Mouse (Mus musculus) A20 (cell line): ENCODE measurements around the gene Clmn.

ENCODE experiments used
- DNase-seq: peaks from one replicate; pipeline ENCODE4 v3.0.0-alpha.2; 2011; ENCODE audit warnings: low read depth, low spot score

Clmn gene

DNA sequence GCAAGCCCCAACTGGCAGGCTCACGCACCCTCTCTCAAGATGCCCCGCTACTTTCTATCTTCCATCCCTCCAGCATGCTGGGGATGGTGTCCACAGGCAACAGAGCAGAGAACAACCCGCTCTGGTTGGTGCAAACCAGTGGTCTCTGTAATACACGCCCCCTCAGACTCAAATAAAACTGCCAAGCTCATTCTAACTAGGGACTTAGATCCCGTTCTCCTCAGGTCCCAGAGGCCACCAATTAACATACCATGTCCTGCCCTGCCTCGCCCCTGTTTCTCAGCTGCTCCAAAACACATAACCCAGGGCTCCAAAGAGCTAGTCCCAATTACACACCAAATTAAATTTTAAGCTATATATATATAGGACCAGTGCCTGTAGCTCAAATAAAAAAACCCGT, 50.6 kb downstream of the Clmn start:
- no peak for DNase-seq

DNA sequence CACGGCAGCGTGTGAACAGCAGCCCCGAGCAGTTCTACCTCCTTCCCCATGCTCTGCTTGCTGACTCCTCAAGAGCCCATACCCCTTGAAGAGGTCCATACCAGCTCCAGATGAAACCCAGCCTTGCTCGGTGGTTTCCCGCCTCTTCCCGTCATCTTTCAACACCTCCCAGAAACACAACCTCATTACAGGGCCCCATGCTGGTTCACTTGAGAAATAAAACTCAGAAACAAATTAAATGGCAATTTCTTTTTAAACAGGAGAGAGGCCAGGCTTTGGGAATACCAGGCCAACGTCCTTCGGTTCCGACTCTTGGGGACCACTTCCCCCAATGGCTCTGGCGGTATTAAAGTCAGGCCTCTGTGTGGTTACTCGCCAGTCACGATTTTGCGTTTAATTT, 51.1 kb downstream of the Clmn start:
- DNase-seq: no peak

DNA sequence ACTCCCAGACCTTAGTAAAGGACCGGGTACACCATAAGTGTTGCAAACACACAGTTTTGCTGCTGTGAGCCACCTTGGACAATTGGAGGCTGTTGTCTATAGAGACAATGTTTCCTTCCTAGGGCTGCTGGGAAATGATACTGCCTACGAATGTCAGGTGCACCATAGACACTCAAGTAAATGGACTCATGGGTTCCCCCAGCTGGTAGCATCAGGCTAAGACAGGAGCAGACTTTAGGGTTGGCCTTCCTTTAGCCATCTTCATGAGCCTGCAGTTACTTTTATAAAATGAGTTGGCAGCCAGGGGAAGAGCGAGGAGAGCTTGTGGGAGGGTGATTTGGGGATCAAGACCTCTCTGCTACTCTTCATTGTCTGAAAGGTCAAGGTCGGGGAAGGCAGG, 52.2 kb downstream of the Clmn start:
- peak; percentile 49 for DNase-seq

DNA sequence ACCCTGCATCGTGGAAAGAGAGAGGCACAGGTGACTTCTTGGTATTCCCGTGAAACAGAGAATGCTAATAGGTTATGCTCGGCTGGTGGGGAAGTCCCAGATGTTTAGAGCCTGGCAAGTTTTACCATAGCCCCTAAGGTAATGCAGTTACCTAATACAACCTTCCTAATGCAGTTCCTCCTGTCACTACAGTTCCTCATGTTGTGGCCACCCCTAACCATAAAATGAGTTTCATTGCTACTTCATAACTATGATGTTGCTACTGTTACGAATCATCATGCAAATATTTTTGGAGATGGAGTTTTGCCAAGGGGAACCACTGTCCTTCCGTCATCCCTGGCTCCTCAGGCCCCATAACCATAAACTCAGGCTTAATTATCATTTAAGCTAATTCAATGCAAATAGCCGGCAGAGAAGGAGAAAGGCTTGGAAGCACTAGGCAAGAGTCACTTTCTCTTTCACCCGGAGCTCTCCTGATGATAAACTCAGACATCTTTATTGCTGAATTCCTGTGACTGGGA, 53.9 kb downstream of the Clmn start:
- DNase-seq: no peak

DNA sequence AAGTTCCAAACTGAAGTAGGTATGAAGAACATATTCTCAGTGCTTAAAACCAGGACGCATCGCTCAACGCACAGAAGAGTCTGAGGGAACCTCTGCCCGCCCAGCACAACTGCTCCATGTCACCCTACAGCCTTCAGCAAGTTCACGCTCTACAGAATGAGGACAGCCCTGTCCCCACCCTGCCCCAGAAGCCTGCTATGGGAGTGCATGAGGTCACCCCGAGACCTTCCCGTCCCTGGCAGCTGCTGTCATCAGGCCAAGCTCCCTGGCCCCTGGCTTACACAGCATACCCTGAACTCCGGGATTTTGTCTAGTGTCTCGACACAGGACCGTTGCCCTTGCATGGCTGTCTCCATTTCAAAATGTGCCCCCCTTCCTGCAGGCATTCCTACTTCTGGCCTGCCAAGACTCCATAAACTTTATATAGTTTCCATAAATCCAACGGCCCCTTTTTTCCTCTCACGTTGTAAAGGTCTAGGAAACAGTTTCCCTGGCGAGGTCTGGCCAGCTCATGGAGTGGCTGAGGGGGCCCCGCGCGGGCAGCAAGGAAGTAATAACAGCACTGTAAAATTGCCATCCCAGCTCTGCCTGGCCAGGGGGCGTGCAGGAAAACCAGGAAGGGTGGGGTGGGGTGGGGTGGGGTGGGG, 56.3 kb downstream of the Clmn start:
- no peak for DNase-seq

DNA sequence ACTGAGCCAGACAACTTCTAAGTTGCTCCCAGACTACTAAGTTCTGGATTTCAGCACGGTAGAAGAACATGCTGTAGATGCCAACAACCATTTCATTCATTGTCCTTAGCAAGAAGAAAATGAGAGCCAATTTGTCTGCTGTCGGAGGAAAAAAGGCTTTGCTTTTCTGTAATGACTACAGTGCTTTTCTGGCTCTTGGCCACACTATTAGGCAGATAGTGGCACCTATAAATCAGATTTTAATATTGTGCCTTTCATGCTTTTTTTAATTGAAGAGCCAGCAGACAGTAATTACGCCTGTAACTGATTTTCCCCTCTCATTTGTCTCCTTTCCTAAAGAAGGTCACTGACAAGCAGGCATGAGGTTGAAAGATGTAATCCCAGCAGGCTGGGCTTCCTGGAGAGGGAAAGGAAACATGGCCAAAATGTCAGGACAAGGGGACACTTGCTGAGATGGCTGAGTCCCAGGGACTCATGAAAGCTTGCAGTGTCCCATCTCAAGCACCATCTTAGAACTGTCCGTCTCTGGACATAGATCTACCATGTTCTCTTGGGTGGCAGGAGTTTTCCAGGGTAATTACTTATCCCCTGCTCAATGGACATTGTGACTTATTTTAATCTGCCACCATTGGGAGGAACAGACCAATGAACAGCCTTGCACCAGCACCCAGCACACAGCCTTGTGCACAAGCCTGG, 58.0 kb downstream of the Clmn start:
- no peak for DNase-seq

DNA sequence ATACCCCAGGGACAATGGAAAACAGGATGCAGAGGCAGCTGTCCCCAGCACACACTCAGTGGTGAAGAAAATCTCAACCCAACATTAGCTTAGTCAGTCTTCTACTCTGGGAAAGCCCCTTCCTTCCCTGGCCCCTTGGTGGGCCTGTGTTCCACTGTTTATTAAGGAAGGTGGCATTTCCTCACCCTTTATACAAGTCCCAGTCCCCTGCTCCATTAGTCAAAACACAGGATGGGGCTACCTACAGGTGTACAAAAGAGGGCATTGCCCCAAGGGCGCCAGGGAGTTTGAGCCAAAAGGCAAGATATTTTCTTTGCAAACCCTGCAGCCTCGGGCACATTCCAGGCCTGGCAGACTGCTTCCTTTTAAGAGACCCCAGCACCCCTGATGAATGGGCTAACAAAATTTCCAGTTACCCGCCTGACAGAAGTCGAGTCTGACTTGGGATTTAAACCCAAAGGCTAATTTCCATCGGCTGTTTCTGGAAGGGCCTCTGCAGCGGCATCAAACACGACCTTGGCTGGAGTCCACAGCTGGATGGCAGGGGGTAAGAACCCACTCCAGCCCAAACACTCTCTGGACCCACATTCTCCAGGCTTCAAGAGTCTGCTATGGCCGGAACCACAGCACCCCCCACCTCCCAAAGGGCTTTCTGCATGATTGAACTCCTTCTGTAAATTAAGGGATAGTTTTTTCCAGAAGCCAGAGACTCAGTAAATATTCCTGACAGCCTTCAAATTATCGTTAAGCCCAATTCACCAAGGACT, 63.2 kb downstream of the Clmn start:
- no peak for DNase-seq

DNA sequence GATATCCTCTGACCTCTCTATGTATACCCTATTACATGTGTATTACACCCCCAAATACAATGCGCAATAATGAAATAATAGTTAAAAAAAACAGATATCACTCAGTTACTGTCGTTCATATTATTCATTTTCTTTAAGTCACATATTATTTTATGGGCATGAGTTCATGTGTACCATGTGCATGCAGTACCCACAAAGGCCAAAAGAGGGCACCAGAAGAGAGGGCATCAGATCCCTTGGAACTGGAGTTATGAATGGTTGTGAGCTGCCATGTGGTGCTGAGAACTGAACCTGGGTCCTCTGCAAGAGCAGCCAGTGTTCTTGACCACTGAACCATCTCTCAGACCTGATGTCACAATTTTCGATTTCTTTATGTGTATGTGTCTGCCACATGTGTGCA, 65.5 kb downstream of the Clmn start:
- DNase-seq: peak; percentile 22

DNA sequence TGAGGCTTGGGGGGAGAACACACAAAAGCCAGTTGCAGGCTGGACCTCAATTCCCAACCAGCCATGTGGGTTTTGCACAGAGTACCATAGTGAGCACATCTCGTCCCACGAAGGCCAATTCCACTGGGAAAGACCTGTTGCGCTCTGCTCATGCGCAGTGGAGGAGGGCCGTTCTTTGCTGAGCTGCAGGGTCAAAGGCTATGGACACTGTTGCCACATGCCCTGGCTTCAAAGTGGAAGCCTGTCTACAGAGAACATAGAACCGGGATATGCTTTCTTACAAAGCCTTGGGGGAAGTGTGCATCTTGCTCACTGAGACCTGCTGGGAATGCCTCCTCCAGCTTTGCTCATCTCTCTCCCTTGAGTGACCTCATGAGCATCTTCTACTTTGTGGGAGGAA, 67.0 kb downstream of the Clmn start:
- no peak for DNase-seq

DNA sequence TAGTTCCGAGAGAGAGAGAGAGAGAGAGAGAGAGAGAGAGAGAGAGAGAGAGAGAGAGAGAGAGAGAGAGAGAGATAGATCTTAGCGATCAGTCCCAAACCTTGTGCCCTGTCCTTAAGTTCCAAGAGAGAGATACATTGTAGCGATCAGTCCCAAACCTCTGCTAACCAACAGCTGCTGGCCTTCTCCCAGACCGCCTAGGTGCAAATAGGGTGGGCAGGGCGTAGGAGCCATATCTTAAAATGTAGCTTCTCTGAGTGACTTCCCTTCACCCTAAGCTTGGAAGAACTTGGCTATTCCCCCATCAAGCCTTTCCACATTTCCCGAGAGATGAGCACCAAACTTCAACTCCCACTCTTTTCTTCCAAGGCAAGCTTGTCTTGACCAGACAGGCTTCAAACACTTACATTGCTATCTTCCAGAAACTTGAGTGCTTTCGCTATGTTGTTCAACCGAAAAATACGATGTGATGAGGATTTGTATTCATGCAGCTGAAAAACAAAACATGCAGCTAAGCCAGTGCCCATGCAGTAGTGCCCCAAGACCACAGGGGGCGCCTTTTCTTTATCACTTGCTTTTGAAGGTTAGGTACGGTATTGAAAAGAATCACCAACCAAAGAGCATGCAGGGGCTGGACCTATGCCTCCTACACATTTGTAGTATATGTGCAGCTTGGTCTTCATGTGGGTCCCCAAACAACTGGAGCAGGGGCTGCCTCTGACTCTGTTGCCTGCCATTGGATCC, 68.1 kb downstream of the Clmn start:
- DNase-seq: peak; percentile 27

DNA sequence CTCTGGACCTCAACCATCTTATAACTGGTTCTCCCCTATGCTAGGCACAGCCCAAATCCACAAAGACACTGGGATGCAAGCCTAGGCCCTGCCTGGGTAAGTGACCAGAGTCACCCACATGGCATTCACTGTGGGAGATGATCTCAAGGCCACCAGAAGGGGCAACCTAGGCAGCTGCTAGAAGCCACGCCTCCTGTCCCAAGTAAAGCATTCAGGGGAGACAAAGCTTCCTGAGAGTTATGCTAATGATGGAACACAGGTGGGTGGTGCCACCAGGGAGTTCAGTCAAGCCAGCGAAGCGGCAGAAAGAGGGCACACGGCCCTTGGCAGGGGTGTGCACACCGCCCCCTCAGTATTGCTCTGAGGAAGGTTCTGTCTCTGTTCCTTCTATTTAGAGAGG, 69.9 kb downstream of the Clmn start:
- peak; percentile 76 for DNase-seq

DNA sequence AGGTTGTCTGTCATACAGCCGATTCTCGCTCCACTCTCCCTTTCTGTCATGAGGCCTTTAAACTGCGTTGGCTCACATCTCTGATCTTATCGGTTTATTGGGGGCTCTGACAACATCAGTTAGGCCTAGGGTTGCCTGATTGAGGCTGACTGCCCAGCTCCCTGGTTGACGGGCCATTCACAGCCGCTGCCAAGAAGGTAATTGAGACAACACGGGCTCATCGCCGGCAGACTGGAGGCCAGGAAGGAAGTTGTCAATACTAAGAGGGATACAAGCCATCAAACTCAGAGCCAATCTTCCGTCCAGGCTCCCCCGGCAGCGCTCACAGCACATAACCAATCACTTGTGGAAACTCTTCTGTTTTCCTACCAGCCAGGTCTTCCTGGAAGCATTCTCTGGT, 71.4 kb downstream of the Clmn start:
- no peak for DNase-seq

DNA sequence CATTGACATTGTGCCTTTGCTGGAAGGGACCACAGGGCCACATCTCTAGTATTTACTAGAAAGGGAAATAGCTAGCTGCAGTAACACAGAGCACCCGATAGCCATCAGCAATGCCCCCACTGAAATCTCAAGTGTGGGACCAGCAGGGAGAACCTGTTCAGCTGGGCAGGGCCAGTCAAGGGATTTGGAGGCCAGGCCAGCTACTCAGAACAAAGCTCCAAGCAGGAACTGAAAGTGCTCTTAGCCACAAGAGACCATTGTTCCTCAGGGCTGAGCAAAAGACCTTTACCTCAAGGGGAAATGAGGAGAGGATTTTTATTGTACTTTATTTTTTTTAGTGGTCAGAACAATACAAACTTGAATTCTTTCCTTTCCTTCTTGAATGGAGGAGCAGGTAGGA, 87.3 kb downstream of the Clmn start:
- peak; percentile 36 for DNase-seq

DNA sequence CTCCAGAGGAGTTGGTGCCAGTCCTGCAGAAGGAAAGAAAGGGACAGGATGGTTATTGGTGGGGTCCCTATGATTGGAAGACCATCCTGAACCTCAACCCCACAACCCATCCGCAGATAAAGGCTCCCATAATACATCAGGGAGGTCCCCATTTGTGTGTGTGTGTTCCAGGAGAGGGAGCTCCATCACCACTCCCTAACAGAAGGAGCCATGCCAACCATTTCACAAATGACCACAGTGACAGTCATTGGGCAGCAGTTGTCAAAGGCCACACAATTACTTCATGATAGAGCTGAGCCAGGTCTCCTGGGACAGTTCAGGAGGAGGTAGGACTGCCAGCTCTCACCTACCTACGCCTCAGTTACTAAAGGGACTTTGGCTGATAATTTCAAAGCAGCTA, 92.9 kb downstream of the Clmn start:
- DNase-seq: no peak

DNA sequence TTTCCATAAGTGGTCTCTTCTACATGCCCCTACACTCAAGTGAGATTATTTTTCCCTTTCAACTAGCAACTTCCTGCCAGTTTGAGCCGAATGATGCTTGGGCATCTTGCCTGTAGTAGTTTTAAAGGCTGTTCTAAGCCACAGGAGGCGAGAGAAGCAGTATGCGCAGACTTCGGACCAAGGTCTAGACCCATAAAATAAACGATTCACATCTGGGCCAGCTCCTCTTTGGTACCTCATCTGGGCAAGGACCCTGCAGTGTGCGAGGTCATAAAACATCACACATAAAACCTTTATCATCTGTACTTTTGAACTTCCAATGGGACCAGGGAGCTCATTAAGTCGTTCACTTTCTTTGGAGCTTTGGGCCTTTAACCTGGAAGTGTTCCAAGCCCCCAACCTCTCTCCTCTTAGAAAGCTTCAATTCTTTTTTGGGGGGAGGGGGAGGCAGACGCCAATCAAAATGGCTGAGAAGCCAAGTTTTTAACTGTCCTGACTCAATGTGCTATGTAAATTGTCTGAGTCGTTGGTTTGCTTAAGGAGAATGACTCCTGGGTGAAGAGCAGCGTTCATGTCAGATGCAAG, 95.6 kb downstream of the Clmn start:
- DNase-seq: no peak

DNA sequence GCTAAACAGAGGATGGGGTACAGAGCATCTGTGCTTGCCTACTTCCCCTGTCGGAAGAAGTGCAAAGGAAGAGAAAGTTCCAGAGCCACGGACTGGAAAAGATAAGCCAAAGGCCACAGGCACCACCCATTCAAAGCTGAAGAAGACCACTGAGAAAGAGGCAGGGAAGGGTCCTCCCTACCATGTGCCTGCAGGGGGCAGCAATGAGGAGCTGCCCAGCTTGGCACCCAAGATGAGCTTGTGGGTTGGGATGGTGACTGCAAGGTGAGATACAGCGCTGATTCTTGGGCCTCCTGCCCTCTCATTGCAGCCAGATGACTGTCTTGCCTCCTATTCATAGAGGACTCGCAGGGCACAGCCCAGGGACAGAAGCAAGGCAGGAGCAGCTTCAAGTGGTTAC, 97.7 kb downstream of the Clmn start:
- peak; percentile 36 for DNase-seq

DNA sequence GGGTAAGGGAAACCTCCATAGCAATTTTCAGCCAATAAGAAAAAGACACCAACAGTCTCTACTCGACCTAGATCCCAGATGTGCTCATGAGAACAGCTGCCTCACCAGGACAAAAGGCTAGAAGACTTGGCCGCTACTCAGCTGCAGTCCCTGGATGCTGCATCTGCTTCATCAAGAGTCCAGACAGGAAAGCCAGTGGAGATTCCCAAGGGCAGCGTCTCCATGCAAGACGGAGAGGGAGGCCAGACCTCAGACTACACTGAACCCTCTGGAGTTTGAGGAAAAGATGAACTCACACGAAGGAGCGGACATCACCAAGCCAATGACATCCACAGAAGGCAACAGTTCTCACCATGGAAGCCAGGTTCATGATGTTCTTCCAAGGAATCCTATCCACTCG, 99.1 kb downstream of the Clmn start:
- DNase-seq: no peak

DNA sequence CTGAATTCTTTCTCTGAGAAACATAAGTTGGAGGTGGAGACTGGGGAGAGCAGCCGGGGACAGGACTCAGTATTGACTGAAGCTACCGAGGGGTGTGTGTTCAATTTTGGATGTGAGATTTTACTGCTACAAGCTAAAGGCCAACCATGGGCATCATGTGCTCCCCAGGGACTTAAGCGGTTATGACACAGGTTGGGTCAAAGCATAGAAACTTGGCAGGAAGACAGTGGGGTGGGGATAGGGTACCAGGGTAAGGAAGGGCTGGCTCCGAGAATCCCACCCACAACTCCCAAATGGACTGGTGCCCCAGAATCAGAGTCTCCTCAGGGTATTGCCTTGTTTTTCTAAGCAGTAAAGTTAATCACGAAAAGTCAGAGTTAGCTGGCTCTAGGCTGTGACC, 99.8 kb downstream of the Clmn start:
- DNase-seq: no peak

DNA sequence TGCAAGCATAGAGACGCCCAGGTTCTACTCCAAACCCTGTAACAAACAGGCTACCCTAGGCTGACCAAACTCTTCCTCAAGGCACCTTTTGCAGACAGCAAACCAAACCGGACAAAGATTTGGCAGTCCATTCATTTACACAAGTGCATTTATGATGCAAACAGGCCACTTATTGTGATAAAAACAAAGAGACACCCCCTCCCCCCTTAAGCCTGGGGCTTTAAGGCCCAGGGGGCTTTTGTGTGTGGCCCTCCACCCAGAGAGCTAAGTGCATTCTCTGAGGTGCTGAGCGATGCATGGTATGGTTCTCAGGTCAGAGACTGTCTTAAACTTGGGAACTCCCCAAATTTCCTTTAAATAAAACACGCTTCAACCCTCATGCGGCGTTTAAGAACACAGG, 101.0 kb downstream of the Clmn start:
- no peak for DNase-seq

DNA sequence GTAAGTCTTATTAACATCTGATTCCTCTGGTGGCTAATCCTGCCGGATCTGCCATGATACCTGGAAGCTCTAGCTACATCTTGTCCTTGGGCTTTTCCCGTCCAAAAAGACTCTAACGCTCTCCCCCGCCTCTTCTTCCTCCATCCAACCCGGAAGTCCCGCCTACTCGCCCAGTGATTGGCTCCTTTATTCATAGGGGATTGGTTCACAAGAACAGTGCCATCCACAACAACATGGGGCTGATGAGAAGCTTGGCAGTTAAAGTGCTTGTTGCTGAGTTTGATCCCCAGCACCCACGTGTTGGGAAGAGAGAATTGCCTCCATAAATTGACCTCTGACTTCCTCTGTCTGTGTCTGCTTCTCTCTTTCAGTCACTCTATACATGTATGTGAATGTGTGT, 103.5 kb downstream of the Clmn start:
- DNase-seq: peak; percentile 84

DNA sequence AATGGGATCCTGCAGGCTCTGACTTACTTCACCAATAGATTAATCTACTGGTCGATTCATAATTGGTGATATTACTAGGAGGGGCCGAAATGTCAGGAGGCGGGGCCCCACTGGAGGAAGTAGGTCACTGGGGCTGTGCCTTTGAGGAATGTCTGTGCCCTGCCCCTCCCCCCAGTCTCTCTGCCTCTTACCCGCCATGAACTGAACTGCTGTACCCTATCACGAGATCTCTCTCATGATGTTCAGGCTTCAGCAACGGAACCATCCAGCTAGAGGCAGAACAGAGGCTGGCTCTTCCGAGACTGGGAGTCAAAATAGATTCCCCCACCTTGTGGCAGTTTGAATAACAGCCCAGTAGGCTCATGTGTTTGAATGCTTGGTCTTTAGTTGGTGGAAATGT, 106.8 kb downstream of the Clmn start:
- no peak for DNase-seq

DNA sequence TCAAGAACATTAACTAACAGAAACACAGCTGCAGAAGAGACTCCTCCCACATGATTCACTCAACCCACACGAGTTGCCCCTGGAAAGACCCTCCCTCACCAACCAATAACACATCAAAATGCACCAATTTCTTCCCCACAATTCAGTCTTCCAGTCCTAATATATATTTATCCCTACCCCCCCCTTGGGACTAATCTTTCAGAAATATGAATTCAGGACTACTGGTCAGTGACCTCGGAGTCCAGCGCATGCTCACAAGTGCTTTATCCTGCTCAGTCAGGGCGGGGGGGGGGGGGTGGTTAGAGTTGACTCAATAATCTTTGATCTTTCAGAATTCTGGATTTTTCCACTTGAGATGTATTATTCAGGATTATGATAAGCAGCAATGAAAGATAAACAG, 111.2 kb downstream of the Clmn start:
- DNase-seq: no peak
